Mouse (Mus musculus) G1E-ER4 (cell line): ENCODE data around the gene Ascl4. TPM values are rescaled to one million over a fixed set of nuclear protein-coding genes. Genes with fewer than 3 reads are reported as not detected.

ENCODE experiments used
- GATA1 ChIP-seq: IDR thresholded peaks from one replicate; pipeline ENCODE4 v1.8.0; 2012; ENCODE audit warnings: low read length, inconsistent platforms
- polyA plus RNA-seq: library from polyadenylated mRNA; stranded (reverse); fragments of >175 nt; gene quantifications from 2 replicates; pipeline ENCODE4 v1.2.3, GENCODE M21; 2012

The Ascl4 gene
- polyA plus RNA-seq, 1 experiment, result not detected

GRCm38 (mm10) chr10:85962897-85963296, 35.4 kb downstream of the Ascl4 start:
- TF ChIP-seq GATA1, result no peak

- no peak for TF ChIP-seq GATA1
These were observed 36.8 kb downstream of the Ascl4 start for GRCm38 (mm10) chr10:85964316-85964715.

GRCm38 (mm10) chr10:85966476-85966875, 39.0 kb downstream of the Ascl4 start:
- no peak for TF ChIP-seq GATA1

GRCm38 (mm10) chr10:85967411-85968156, 40.1 kb downstream of the Ascl4 start:
- TF ChIP-seq GATA1, result no peak

GRCm38 (mm10) chr10:85968157-85968634, 40.7 kb downstream of the Ascl4 start:
- TF ChIP-seq GATA1, result no peak

- TF ChIP-seq GATA1, result no peak
These were observed 41.2 kb downstream of the Ascl4 start for GRCm38 (mm10) chr10:85968731-85969130.

- TF ChIP-seq GATA1, result no peak
These were observed 42.6 kb downstream of the Ascl4 start for GRCm38 (mm10) chr10:85969894-85970620.

- no peak for TF ChIP-seq GATA1
These were observed 44.3 kb downstream of the Ascl4 start for GRCm38 (mm10) chr10:85971826-85972225.

GRCm38 (mm10) chr10:85972915-85973314, 45.4 kb downstream of the Ascl4 start:
- TF ChIP-seq GATA1, result no peak

- TF ChIP-seq GATA1, result no peak
These were observed 62.1 kb downstream of the Ascl4 start for GRCm38 (mm10) chr10:85989412-85990115.

GRCm38 (mm10) chr10:85992412-85992811, 64.9 kb downstream of the Ascl4 start:
- TF ChIP-seq GATA1, result no peak

- no peak for TF ChIP-seq GATA1
These were observed 66.4 kb downstream of the Ascl4 start for GRCm38 (mm10) chr10:85993836-85994235.

GRCm38 (mm10) chr10:85994543-85995104, 67.1 kb downstream of the Ascl4 start:
- no peak for TF ChIP-seq GATA1

Other genes starting within 250 kb of the Ascl4 start
- 40.6 and 51.5 TPM in 2 replicates for gene Pwp1, start 98.2 kb upstream of the Ascl4 start, polyA plus RNA-seq
- gene Prdm4, start 10.5 kb upstream of the Ascl4 start, polyA plus RNA-seq, result 10.0 and 14.5 TPM in 2 replicates
- 57.7 and 66.8 TPM in 2 replicates for gene Rtcb, start 30.1 kb downstream of the Ascl4 start, polyA plus RNA-seq
- gene Bpifc, start 84.2 kb downstream of the Ascl4 start, polyA plus RNA-seq, result not detected in 2 replicates
- gene Fbxo7, start 94.3 kb downstream of the Ascl4 start, polyA plus RNA-seq, result 21.8 and 29.7 TPM in 2 replicates